Mouse (Mus musculus): ENCODE data around the gene Bex6. TPM values are rescaled to one million over a fixed set of nuclear protein-coding genes. Genes with fewer than 3 reads are reported as not detected.

Bex6 gene
- 1 to 10 TPM; 3.9 to 4.9 TPM for total RNA-seq (2023)

GRCm38 (mm10) chr16:32179333-32179901 lies at the start of gene Bex6:
Bex6 (plus strand) TSS chr16:32179823.

GRCm38 (mm10) chr16:32165281-32165821 lies 14.3 kb upstream of the Bex6 start, which contains the start of gene Nrros:
Nrros (minus strand) TSS chr16:32165594.

Other genes with a start within 250 kb of the Bex6 start
- under 1 TPM in 1 of 2 experiments, not detected in 1; 0.94 TPM for gene Pigz, start 246.0 kb upstream of the Bex6 start, total RNA-seq (2023)
- 10 to 100 TPM; 12.0 to 13.0 TPM for gene 0610012G03Rik, start 231.3 kb upstream of the Bex6 start, total RNA-seq (2023)
- 10 to 100 TPM; 13.8 to 15.2 TPM for gene Ncbp2, start 231.3 kb upstream of the Bex6 start, total RNA-seq (2023)
- 10 to 100 TPM; 11.7 to 12.0 TPM for gene Senp5, start 176.5 kb upstream of the Bex6 start, total RNA-seq (2023)
- 100 to 1,000 TPM; 100 to 108 TPM for gene Pak2, start 100.5 kb upstream of the Bex6 start, total RNA-seq (2023)
- 10 to 100 TPM; 39.5 to 43.8 TPM for gene Pigx, start 80.1 kb upstream of the Bex6 start, total RNA-seq (2023)
- gene Cep19, start 80.0 kb upstream of the Bex6 start, total RNA-seq (2023) = 10 to 100 TPM; 32.0 to 36.1 TPM
- gene Nrros, start 14.2 kb upstream of the Bex6 start, total RNA-seq (2023) = 100 to 1,000 TPM; 115 to 137 TPM
- gene Fbxo45, start 67.3 kb downstream of the Bex6 start, total RNA-seq (2023) = 1 to 10 TPM; 9.6 to 9.8 TPM
- gene Wdr53, start 67.4 kb downstream of the Bex6 start, total RNA-seq (2023) = 10 to 100 TPM in 1 of 2 experiments, 1 to 10 TPM in 1; 7.7 to 10.3 TPM
- gene Smco1, start 91.6 kb downstream of the Bex6 start, total RNA-seq (2023) = under 1 TPM in 1 of 2 experiments, not detected in 1; 0.33 TPM
- gene Rnf168, start 97.6 kb downstream of the Bex6 start, total RNA-seq (2023) = 10 to 100 TPM; 15.5 to 18.7 TPM
- gene Ubxn7, start 152.4 kb downstream of the Bex6 start, total RNA-seq (2023) = 10 to 100 TPM; 41.1 to 51.5 TPM
- gene Tm4sf19, start 220.7 kb downstream of the Bex6 start, total RNA-seq (2023) = not detected
- gene Tctex1d2, start 239.9 kb downstream of the Bex6 start, total RNA-seq (2023) = 10 to 100 TPM; 18.8 to 19.8 TPM

Measured in neutrophil, adult 83 days (primary cell).